Comparison of ENCODE assay signal across 33 mouse cellular contexts in the genomic region with DNA sequence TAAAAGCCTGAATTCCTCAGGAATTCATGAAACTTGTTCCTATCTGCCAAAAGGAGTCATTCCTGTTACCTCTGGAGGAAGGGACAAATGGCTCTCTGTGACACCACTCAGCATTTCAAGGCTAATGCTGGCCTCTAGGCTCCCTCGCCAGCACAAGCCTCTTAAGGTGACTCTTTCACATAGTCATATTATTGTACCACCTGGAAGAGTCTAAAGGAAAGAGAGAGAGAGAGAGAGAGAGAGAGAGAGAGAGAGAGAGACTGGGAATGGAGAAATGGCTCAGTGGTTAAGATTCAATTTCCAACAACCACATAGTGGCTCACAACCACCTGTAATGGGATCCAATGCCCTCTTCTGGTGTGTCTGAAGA.
"Had no signal": no experiment of that assay in that cellular context is flagged by ENCODE, and none has a peak within 500 bp of the region (broad histone marks: within the 10 kb centered on the region; RNA-seq: fewer than 3 reads in every experiment).

No protein-coding gene starts in this region.

- ATAC-seq: hindbrain, embryonic 16.5 days; hindbrain, postnatal 0 days; intestine, embryonic 15.5 days; intestine, embryonic 16.5 days; intestine, postnatal 0 days had no signal

- H3K4me1 ChIP-seq: heart, embryonic 12.5 days; intestine, embryonic 15.5 days had no signal

- H3K4me3 ChIP-seq: heart, embryonic 12.5 days; heart, embryonic 13.5 days; heart, embryonic 15.5 days; hindbrain, embryonic 10.5 days; hindbrain, embryonic 12.5 days; hindbrain, embryonic 13.5 days; hindbrain, embryonic 15.5 days; intestine, embryonic 15.5 days; kidney, embryonic 15.5 days; layer of hippocampus, adult 2 months had no signal

- H3K36me3 ChIP-seq: heart, embryonic 10.5 days; heart, embryonic 12.5 days; heart, embryonic 13.5 days; heart, embryonic 15.5 days; hindbrain, embryonic 10.5 days; hindbrain, embryonic 12.5 days; hindbrain, embryonic 13.5 days; hindbrain, embryonic 15.5 days; intestine, embryonic 15.5 days; kidney, embryonic 15.5 days had no signal

- H3K9me3 ChIP-seq: heart, embryonic 10.5 days; heart, embryonic 12.5 days; heart, embryonic 13.5 days; heart, embryonic 15.5 days; hindbrain, embryonic 10.5 days; hindbrain, embryonic 12.5 days; hindbrain, embryonic 13.5 days; hindbrain, embryonic 15.5 days; intestine, embryonic 15.5 days; kidney, embryonic 15.5 days had no signal

- H3K27me3 ChIP-seq: heart, embryonic 15.5 days; hindbrain, embryonic 12.5 days; hindbrain, embryonic 13.5 days; hindbrain, embryonic 15.5 days; intestine, embryonic 15.5 days had no signal

- H3K27ac ChIP-seq: heart, embryonic 10.5 days; heart, embryonic 13.5 days; heart, embryonic 15.5 days; hindbrain, embryonic 10.5 days; hindbrain, embryonic 12.5 days; hindbrain, embryonic 13.5 days; hindbrain, embryonic 14.5 days; hindbrain, embryonic 15.5 days; hindbrain, postnatal 0 days; intestine, embryonic 15.5 days; kidney, embryonic 15.5 days; kidney, postnatal 0 days; layer of hippocampus, adult 2 months had no signal

- H3K9ac ChIP-seq: heart, embryonic 12.5 days; heart, embryonic 13.5 days; heart, embryonic 15.5 days; hindbrain, embryonic 12.5 days; hindbrain, embryonic 13.5 days; hindbrain, embryonic 14.5 days; hindbrain, embryonic 15.5 days; intestine, embryonic 15.5 days; kidney, embryonic 15.5 days had no signal

- DNase-seq: heart, postnatal 10 days; heart, postnatal 14 days; heart, postnatal 36 days; heart, postnatal 4 days; kidney, adult 11 months; kidney, adult 18-20 months; kidney, adult 2 months; kidney, adult 8-10 months; kidney, adult 9 months; kidney, postnatal 10 days; kidney, postnatal 14 days; kidney, postnatal 25 days; kidney, postnatal 36 days; kidney, postnatal 4 days; layer of hippocampus, adult 9-11 months; layer of hippocampus, postnatal 36 days had no signal

- H3K4me2 ChIP-seq: heart, embryonic 12.5 days; heart, embryonic 15.5 days; hindbrain, embryonic 12.5 days; hindbrain, embryonic 13.5 days; hindbrain, embryonic 14.5 days; hindbrain, embryonic 15.5 days; intestine, embryonic 15.5 days; kidney, embryonic 15.5 days had no signal
